Mouse (Mus musculus) heart, postnatal 0 days (tissue): Measurements from ENCODE around the gene Ltbp4.

Source experiments
- CTCF ChIP-seq: IDR thresholded peaks from 2 replicates; pipeline ENCODE4 v1.5.1; 2016; ENCODE audit warnings: antibody characterized with exemption, control low read depth, low read depth
- EP300 ChIP-seq: IDR thresholded peaks from 2 replicates; pipeline ENCODE4 v1.6.1; 2016; ENCODE audit warnings: antibody characterized with exemption, low read depth

- TF ChIP-seq CTCF (no peak), EP300 (no peak)
Observed at GRCm38 (mm10) chr7:27357595-27357978, 20.1 kb upstream of the Ltbp4 start.
